Mouse (Mus musculus) heart, embryonic 12.5 days (tissue): Measurements from ENCODE around the gene Ralgps1. TPM values are rescaled to one million over a fixed set of nuclear protein-coding genes. Genes with fewer than 3 reads are reported as not detected.

Experiments used
- ATAC-seq: fragments of 200-750 bp; cut with Nextera tagmentation; 2 replicates; pipeline ENCODE4 v1.8.0; 2017; ENCODE audit warnings: moderate TSS enrichment, moderate library complexity; ENCODE audit not compliant: insufficient number of reproducible peaks, low FRiP score
- H3K27ac ChIP-seq: fragments of 300-500 bp; sonication (generic); 2 replicates; pipeline ENCODE4 v1.5.1; 2016; ENCODE audit warnings: mild to moderate bottlenecking, moderate library complexity; ENCODE audit not compliant: poor library complexity, severe bottlenecking
- H3K27me3 ChIP-seq: fragments of 300-500 bp; sonication (generic); replicated peaks from 2 replicates; pipeline ENCODE4 v1.6.1; 2016; ENCODE audit warnings: mild to moderate bottlenecking, moderate library complexity
- H3K36me3 ChIP-seq: fragments of 300-500 bp; sonication (generic); 2 replicates; pipeline ENCODE4 v1.6.1; 2016; ENCODE audit warnings: mild to moderate bottlenecking, moderate library complexity
- H3K4me1 ChIP-seq: fragments of 300-500 bp; sonication (generic); replicated peaks from 2 replicates; pipeline ENCODE4 v1.6.1; 2016; ENCODE audit warnings: mild to moderate bottlenecking
- H3K4me2 ChIP-seq: fragments of 300-500 bp; sonication (generic); 2 replicates; pipeline ENCODE4 v1.6.1; 2016; ENCODE audit warnings: mild to moderate bottlenecking, moderate library complexity
- H3K4me3 ChIP-seq: fragments of 300-500 bp; sonication (generic); 2 replicates; pipeline ENCODE4 v1.5.1; 2016; ENCODE audit warnings: mild to moderate bottlenecking
- H3K9ac ChIP-seq: fragments of 300-500 bp; sonication (generic); 2 replicates; pipeline ENCODE4 v1.6.1; 2016; ENCODE audit warnings: mild to moderate bottlenecking, moderate library complexity
- H3K9me3 ChIP-seq: fragments of 300-500 bp; sonication (generic); replicated peaks from 2 replicates; pipeline ENCODE4 v1.6.1; 2016; ENCODE audit warnings: mild to moderate bottlenecking, moderate library complexity
- WGBS: fragments of 180-500 bp; shearing (Covaris S2); methylation state at CpG from one replicate; pipeline ENCODE4 v1.1.7; 2016; 5-methylcytosine and 5-hydroxymethylcytosine counted together
- polyA plus RNA-seq: library from polyadenylated mRNA; unstranded; fragments of >200 nt; fragmentation: Nextera tagmentation; extraction: Ambion mirVana; gene quantifications from 2 replicates; pipeline ENCODE4 v1.2.1, GENCODE M21; 2016

The Ralgps1 gene
- polyA plus RNA-seq, 1 experiment from 2014 or later: 6.3 TPM

DNA sequence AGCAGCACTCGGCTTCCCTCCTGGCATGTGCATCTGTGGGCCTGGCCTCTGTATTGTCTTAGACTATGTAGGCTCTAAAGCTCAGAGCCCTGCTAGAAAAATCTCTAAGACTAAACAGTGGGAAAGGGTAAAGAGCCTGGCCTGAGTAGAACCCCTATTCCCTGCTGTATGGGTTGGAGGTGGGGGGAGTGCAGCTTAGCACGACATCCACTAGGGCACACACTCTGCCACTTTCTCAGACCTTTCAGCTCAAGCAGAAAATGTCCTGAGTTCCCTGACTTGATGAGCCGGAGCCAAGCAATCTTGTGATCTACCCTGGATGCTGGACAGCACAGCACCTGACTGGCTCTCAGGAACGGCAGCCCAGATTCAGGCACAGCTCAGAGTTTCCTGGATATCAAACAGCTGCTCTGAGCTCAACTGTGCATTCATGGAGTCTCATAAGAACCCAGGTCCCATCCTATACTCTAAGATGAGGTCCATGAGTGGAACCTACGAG, 215.0 kb downstream of the Ralgps1 start:
- Histone ChIP-seq H3K27me3 (no peaks in the 10 kb centered on the region), H3K4me1 (peaks cover 27% of the 10 kb centered on the region), H3K4me2 (no peak overlapping the region), H3K4me3 (no peak overlapping the region), H3K9ac (no peak overlapping the region), H3K27ac (no peak overlapping the region), H3K36me3 (no peaks in the 10 kb centered on the region), H3K9me3 (no peaks in the 10 kb centered on the region)
- no peak for ATAC-seq
- 61% methylated on average over 5 of the region's 5 CpGs for WGBS

- H3K27ac ChIP-seq: no peak overlapping the region
- no peaks in the 10 kb centered on the region for H3K9me3 ChIP-seq
- H3K4me2 ChIP-seq: no peak overlapping the region
- H3K9ac ChIP-seq: no peak overlapping the region
- H3K4me3 ChIP-seq: no peak overlapping the region
- H3K27me3 ChIP-seq: no peaks in the 10 kb centered on the region
- H3K4me1 ChIP-seq: peaks cover 12% of the 10 kb centered on the region
- 24% methylated on average over 5 of the region's 5 CpGs for WGBS
- ATAC-seq: no peak
- no peaks in the 10 kb centered on the region for H3K36me3 ChIP-seq
Measured at GRCm38 (mm10) chr2:33154751-33155372, 216.4 kb downstream of the Ralgps1 start.

DNA sequence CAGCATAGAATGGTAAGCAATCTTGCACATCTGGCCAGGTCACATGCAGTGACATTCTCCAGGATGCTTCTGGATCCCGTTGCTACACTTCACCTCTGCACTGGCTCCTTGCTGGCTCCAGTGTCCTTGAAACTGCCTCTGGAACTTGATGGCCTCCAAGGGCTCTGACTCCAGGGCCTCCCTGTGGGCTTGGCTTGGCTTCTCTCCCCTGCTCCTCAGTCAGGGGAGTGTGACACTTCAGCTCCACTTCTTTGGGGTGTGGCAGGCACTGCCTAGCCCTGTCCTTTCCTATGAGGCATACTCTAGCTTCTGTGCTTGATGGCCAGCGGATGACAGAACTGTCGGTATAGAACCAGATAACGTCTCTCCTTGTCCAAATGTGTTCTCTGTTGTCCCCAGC, 224.3 kb downstream of the Ralgps1 start:
- H3K27me3 ChIP-seq: no peaks in the 10 kb centered on the region
- H3K9me3 ChIP-seq: no peaks in the 10 kb centered on the region
- no peak overlapping the region for H3K4me2 ChIP-seq
- no peak overlapping the region for H3K4me3 ChIP-seq
- ATAC-seq: no peak
- H3K36me3 ChIP-seq: no peaks in the 10 kb centered on the region
- WGBS: 65% methylated on average over 4 of the region's 4 CpGs
- no peak overlapping the region for H3K27ac ChIP-seq
- peaks cover 20% of the 10 kb centered on the region for H3K4me1 ChIP-seq
- no peak overlapping the region for H3K9ac ChIP-seq

- Histone ChIP-seq H3K27me3 (no peaks in the 10 kb centered on the region), H3K4me3 (no peak overlapping the region), H3K36me3 (no peaks in the 10 kb centered on the region), H3K4me1 (peaks cover 20% of the 10 kb centered on the region), H3K27ac (no peak overlapping the region), H3K9ac (no peak overlapping the region), H3K4me2 (no peak overlapping the region), H3K9me3 (no peaks in the 10 kb centered on the region)
- 86% methylated on average over 2 of the region's 2 CpGs for WGBS
- no peak for ATAC-seq
Measured at GRCm38 (mm10) chr2:33143292-33143691, 228.0 kb downstream of the Ralgps1 start.

DNA sequence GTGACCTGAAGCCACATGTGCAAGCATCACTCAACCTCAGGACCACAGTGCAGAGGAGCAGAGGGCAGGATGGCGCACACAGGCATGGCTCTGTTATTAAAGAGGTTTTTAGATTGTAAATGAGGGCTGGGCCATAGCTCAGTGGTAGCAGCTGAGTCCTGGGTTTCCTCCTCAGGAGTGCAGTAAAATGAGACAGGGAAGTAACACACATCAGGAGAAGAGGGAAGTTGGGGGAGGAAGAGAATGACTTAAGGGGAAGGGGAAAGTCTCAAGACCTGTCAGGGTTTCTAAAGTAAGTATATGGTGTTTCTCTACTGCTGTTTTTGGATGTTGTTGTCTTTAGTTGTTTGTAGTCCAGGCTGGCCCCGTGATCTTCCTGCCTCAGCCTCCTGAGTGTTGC, 232.8 kb downstream of the Ralgps1 start:
- Histone ChIP-seq H3K4me1 (no peaks in the 10 kb centered on the region), H3K9me3 (no peaks in the 10 kb centered on the region), H3K27ac (no peak overlapping the region), H3K4me3 (no peak overlapping the region), H3K36me3 (no peaks in the 10 kb centered on the region), H3K4me2 (no peak overlapping the region), H3K27me3 (0 out of 2 replicates have a peak, but pooled peaks cover 9% of the 10 kb centered on the region), H3K9ac (no peak overlapping the region)
- no peak for ATAC-seq
- 73% methylated on average over 2 of the region's 2 CpGs for WGBS

- Histone ChIP-seq H3K36me3 (no peaks in the 10 kb centered on the region), H3K4me3 (no peak overlapping the region), H3K27ac (no peak overlapping the region), H3K9me3 (no peaks in the 10 kb centered on the region), H3K27me3 (peaks cover 13% of the 10 kb centered on the region), H3K4me2 (no peak overlapping the region), H3K4me1 (0 out of 2 replicates have a peak, but pooled peaks cover 1% of the 10 kb centered on the region), H3K9ac (no peak overlapping the region)
- WGBS: 77% methylated on average over 4 of the region's 4 CpGs
- ATAC-seq: no peak
Measured at GRCm38 (mm10) chr2:33137731-33138130, 233.6 kb downstream of the Ralgps1 start.

DNA sequence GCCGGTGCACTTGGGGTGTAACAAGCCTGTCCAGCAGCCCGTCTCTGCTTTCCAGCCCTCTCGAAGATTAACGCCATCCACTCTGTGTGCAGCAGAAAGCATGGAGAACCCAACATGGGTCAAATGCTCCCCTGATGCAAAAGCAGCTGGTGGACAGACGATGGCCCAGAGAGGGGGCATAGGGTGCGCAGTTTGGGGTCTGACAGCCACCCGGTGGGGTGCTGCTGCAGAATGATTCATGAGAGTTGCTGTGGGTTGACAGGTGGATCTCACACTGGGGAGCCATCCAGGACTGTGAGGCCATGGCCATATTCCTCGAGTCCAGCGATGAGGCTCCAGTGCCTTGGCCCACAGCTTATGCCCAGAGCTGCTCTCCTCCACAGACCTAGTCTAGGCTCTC, 234.0 kb downstream of the Ralgps1 start:
- Histone ChIP-seq H3K9ac (no peak overlapping the region), H3K4me3 (no peak overlapping the region), H3K4me1 (0 out of 2 replicates have a peak, but pooled peaks cover 6% of the 10 kb centered on the region), H3K36me3 (no peaks in the 10 kb centered on the region), H3K9me3 (no peaks in the 10 kb centered on the region), H3K4me2 (no peak overlapping the region), H3K27ac (no peak overlapping the region), H3K27me3 (peaks cover 18% of the 10 kb centered on the region)
- no peak for ATAC-seq
- 88% methylated on average over 9 of the region's 9 CpGs for WGBS

GRCm38 (mm10) chr2:33136366-33136765, 234.9 kb downstream of the Ralgps1 start:
- Histone ChIP-seq H3K4me1 (0 out of 2 replicates have a peak, but pooled peaks cover 8% of the 10 kb centered on the region), H3K27me3 (peaks cover 19% of the 10 kb centered on the region), H3K9ac (no peak overlapping the region), H3K9me3 (no peaks in the 10 kb centered on the region), H3K4me3 (no peak overlapping the region), H3K4me2 (no peak overlapping the region), H3K27ac (no peak overlapping the region), H3K36me3 (no peaks in the 10 kb centered on the region)
- 77% methylated on average over 6 of the region's 6 CpGs for WGBS
- no peak for ATAC-seq

DNA sequence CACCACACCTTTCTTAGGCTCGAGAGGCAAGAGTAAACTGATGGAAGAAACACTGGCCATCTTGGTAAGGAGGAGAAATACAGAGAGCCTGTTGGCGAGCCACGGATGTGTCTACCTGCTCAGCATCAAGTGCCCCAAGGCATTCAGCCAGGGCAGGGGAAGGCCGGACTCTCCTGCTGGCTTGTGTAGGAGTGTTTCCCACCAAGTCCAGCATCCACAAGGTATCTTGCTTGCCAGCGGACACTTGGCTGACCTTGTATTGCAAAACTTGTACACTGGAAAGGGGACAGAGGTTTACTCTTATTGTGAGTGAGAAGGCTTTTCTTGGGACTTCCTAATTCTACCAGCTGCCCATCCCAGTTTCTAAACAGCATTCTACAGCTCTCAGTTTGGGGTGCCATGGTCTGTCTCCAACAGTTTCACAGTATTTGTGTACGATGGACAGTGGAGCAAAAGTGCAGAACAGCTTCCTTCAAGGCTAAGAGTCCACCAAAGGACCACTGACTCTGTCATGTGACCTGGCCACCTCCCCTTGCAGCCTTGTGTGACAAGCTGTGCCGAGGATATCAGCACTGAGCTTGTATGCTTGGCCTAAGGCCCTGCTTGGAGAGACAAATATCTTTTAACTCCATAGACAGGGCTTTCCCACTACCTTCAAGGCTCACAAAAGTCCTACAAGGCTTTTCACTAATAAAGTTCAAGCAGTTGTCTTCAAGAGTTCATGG, 236.4 kb downstream of the Ralgps1 start:
- Histone ChIP-seq H3K36me3 (no peaks in the 10 kb centered on the region), H3K27me3 (peaks cover 19% of the 10 kb centered on the region), H3K4me1 (peaks cover 9% of the 10 kb centered on the region; the same call in 1 of the 2 replicates), H3K4me3 (no peak overlapping the region), H3K4me2 (no peak overlapping the region), H3K27ac (no peak overlapping the region), H3K9ac (no peak overlapping the region), H3K9me3 (no peaks in the 10 kb centered on the region)
- WGBS: 71% methylated on average over 7 of the region's 7 CpGs
- ATAC-seq: no peak

DNA sequence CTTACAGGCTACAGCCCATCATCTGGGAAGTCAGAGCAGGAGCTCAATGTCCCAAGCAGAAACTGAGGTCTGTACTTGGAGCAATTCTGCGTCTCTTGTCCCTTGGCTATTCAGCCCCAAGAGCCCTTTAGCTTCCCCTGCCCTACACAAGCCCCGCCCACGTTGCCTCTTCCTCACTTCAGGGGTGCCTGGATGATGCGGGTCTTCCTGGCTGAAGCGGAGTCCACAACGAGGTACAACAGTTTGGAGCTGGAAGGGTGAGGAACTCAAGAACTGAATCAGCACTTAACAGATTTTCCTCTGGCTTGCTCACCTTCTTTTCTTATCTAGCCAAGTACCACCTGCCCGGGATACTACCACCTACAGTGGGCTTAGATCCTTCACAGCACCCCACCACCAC, 239.0 kb downstream of the Ralgps1 start:
- Histone ChIP-seq H3K27ac (no peak overlapping the region), H3K9me3 (no peaks in the 10 kb centered on the region), H3K4me2 (no peak overlapping the region), H3K9ac (no peak overlapping the region), H3K27me3 (peaks cover 27% of the 10 kb centered on the region), H3K4me1 (peaks cover 20% of the 10 kb centered on the region), H3K4me3 (no peak overlapping the region), H3K36me3 (no peaks in the 10 kb centered on the region)
- ATAC-seq: no peak
- WGBS: 3% methylated on average over 7 of the region's 7 CpGs

DNA sequence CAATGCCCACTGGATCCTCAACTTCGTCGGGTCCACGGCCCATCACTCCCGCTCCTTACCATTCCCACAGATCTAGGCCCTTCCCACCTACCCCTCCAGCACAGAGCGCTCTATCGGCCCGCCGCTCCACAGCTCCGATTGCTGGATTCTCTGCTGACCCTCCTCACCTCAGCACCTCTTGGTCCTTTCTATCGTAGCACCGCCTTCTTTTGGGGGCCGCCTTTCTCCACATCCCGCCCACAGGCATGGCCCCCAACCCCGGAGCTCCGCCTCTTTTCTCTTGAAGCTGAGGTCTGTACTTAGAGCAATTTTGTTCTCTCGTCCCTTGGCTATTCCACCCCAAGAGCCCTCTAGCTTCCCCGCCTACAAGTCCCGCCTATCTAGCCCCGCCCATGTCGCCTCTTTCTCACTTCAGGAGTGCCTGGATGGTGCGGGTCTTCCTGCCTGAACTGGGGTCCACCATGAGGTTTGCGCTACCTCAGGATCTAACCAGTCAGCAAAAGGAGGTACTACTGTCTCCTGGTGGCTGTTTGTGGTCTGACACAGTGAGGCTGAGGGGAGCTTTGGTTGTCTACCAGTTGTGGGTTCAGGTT, 239.7 kb downstream of the Ralgps1 start, which contains the start of gene Garnl3:
Gene Garnl3 (minus strand): TSS at position 155 of the 593 bp plus-strand sequence.
- Histone ChIP-seq H3K36me3 (no peaks in the 10 kb centered on the region), H3K27ac (peak within 1 kb of the TSS; percentile 41; the same call in 1 of the 2 replicates), H3K4me3 (peak within 1 kb of the TSS; percentile 64), H3K9ac (peak within 1 kb of the TSS; percentile 59), H3K4me2 (peak within 1 kb of the TSS; percentile 79), H3K9me3 (no peaks in the 10 kb centered on the region), H3K4me1 (peaks cover 20% of the 10 kb centered on the region), H3K27me3 (peaks cover 27% of the 10 kb centered on the region)
- under 1% methylated on average over 22 of the region's 22 CpGs for WGBS
- peak; percentile 13 for ATAC-seq
